Mouse (Mus musculus): Measurements from ENCODE around the gene Scgb3a1. TPM values are rescaled to one million over a fixed set of nuclear protein-coding genes. Genes with fewer than 3 reads are reported as not detected.
A peak's percentile ranks its signal among the peaks of the same experiment; 100 is the strongest.

Scgb3a1 gene
- polyA plus RNA-seq, 1 experiment from 2014 or later, result not detected

DNA sequence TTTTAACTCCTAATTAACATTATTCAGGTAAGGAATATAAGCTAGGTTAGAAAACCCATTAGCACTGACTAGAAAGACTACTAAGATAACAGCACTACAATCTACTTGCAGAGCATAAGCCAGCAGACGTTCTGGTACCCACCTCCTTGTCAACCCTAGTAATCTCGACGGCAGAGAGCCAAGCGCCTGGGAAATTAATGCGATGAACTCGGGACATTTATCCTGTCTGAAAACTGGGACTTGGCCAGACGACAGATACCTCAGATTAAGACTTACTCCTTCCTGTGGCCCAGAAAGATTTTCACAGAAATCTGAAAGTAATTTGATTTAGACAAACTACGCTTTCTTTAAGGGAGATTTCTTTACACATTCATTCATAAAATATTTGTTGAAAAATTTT is 41.4 kb downstream of the Scgb3a1 start:
- H3K36me3 ChIP-seq, result peaks cover 44% of the 10 kb centered on the region

DNA sequence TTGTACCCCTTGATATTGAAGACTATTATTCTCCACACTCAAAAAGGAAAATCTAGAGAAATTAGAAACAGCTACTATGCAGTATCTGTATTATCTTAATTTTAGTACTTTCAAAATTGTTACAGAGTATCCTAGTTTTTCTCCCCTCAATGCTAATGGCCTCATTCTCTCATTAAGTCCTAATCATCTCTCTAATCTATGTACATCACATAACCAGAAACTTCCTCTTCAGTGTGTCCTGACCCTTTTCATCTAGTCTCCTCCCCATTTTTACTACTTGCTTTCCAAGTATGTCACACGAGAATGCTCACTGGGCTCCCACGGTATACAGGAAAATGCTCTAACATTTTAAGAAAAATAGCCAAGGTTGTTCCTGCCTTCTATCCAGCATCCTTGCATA is 44.4 kb downstream of the Scgb3a1 start:
- 0 out of 2 replicates have a peak, but pooled peaks cover 15% of the 10 kb centered on the region for H3K4me1 ChIP-seq
- peaks cover 28% of the 10 kb centered on the region for H3K36me3 ChIP-seq
- 90% methylated on average over 2 of the region's 2 CpGs for WGBS
- no peak overlapping the region for H3K4me2 ChIP-seq (replicated peaks)
- no peaks in the 10 kb centered on the region for H3K9me3 ChIP-seq
- no peak overlapping the region for H3K9ac ChIP-seq
- H3K4me3 ChIP-seq, result no peak overlapping the region
- no peak overlapping the region for H3K27ac ChIP-seq
- H3K27me3 ChIP-seq, result no peaks in the 10 kb centered on the region
- ATAC-seq (ENCODE audit: insufficient number of reproducible peaks, insufficient read depth, low FRiP score, low TSS enrichment), result no peak

More for the DNA sequence above, 41.4 kb downstream of the Scgb3a1 start:
- Histone ChIP-seq H3K4me2 (replicated peaks) (no peak overlapping the region), H3K9me3 (no peaks in the 10 kb centered on the region), H3K9ac (no peak overlapping the region), H3K4me3 (no peak overlapping the region), H3K27ac (no peak overlapping the region), H3K4me1 (0 out of 2 replicates have a peak, but pooled peaks cover 4% of the 10 kb centered on the region), H3K27me3 (no peaks in the 10 kb centered on the region)
- WGBS, result 87% methylated on average over 8 of the region's 8 CpGs
- no peak for ATAC-seq (ENCODE audit: insufficient number of reproducible peaks, insufficient read depth, low FRiP score, low TSS enrichment)

DNA sequence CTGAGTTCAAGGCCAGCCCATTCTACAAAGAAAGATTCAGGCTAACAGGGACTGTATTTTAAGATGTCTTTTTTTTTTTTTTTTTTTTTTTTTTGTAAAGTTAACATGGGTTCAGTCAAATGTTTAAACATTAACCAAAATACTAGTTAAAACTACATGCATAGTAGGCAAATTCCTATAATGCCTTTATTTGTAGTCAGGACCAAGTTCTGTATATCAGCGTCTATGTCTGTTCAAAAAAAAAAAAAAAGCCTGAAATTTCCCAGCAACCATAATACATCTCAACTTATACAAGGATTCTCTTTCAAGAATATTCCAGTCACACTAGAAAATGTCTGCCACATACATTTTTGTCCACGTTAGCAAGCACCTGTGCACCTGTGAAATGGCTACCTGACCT is 47.3 kb downstream of the Scgb3a1 start:
- 71% methylated on average over 2 of the region's 2 CpGs for WGBS
- Histone ChIP-seq H3K4me3 (peak overlapping the region; percentile 95), H3K27ac (no peak overlapping the region), H3K9me3 (no peaks in the 10 kb centered on the region), H3K9ac (peak overlapping the region; percentile 99; the same call in 1 of the 2 replicates), H3K4me2 (replicated peaks) (peak overlapping the region; percentile 71), H3K4me1 (peaks cover 19% of the 10 kb centered on the region; the same call in 1 of the 2 replicates), H3K27me3 (no peaks in the 10 kb centered on the region), H3K36me3 (peaks cover 11% of the 10 kb centered on the region; the same call in 1 of the 2 replicates)
- no peak for ATAC-seq (ENCODE audit: insufficient number of reproducible peaks, insufficient read depth, low FRiP score, low TSS enrichment)

DNA sequence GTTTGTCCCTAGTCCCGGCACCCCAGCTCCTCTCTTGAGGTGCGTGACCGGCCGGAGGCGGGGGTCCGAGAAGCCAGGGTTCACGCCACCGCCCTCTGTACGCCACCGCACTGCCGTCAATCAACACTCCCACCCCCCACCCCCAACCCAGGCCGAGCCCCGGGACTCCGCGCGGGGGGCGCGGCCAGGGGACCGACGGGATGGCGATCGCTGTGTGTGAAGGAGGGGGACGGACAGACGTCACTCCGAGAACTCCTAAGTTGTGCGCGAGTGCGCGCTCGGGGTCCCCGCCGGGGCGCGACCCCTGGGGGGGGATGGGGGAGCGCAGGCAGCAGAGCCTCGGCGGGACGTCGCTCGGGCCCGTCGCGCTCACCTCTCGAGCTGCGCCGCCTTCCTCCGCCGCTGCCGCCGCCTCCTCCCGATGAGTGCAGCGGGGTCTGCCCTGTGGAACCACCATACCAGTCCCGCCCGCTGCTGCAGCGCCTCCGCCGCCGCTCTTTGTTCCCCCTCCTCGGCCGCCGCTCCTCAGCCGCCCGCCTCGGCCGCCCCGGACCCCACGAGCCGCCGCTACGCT is 48.7 kb downstream of the Scgb3a1 start:
- Histone ChIP-seq H3K27ac (peak overlapping the region; percentile 96), H3K27me3 (no peaks in the 10 kb centered on the region), H3K36me3 (peaks cover 3% of the 10 kb centered on the region; the same call in 1 of the 2 replicates), H3K4me2 (replicated peaks) (peak overlapping the region; percentile 71), H3K4me1 (peaks cover 19% of the 10 kb centered on the region; the same call in 1 of the 2 replicates), H3K9me3 (no peaks in the 10 kb centered on the region), H3K4me3 (peak overlapping the region; percentile 95), H3K9ac (peak overlapping the region; percentile 99)
- ATAC-seq (ENCODE audit: insufficient number of reproducible peaks, insufficient read depth, low FRiP score, low TSS enrichment), result peak; percentile 54
- WGBS, result 0% methylated on average over 37 of the region's 70 CpGs

DNA sequence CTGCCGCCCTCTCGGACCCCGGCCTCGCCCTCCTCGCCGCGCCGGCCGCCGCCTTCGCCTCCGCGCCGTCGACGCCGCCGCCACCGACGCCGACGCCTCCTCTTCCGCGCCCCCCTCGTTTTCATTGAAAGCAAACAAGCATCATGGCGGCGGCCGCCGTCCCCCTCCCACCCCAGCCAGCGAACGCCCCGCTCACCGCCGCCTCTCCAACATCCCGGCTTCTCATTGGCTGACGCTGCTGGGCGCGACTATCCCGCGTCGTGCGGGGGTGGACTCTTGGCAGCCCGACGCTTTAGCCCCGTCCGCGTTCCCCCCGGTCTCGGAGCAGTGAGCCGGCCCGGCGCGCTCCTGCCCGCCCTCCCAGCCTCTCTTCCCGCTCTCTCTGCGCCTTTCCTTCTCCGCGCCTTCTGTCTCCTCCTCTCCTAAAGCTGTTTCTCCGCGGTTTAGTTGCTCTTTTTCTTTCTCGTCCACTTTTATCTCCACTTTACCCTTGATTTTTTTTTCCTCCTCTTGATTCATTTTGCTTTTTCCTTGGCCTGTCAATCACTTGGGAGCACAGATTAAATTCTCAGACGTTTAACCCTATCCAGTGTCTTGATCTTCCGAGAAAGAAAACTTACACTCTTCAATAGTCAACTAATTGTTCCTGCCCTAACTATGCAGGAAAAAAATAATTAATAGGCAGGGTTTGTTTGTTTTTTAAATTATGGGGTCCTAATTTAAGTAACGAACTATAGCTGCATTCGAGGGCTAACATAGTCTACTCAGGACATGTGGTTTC is 49.3 kb downstream of the Scgb3a1 start, which contains the start of gene Cnot6:
TSS of gene Cnot6 (minus strand) at position 169 of the 781 bp plus-strand sequence.
- ATAC-seq (ENCODE audit: insufficient number of reproducible peaks, insufficient read depth, low FRiP score, low TSS enrichment), result peak; percentile 95
- H3K9ac ChIP-seq, result peak within 1 kb of the TSS; percentile 99
- peak within 1 kb of the TSS; percentile 96 for H3K27ac ChIP-seq
- 1% methylated on average over 65 of the region's 65 CpGs for WGBS
- no peaks in the 10 kb centered on the region for H3K27me3 ChIP-seq
- H3K4me1 ChIP-seq, result peaks cover 19% of the 10 kb centered on the region; the same call in 1 of the 2 replicates
- peak within 1 kb of the TSS; percentile 95 for H3K4me3 ChIP-seq
- no peaks in the 10 kb centered on the region for H3K9me3 ChIP-seq
- H3K4me2 ChIP-seq (replicated peaks), result peak within 1 kb of the TSS; percentile 71
- peaks cover 3% of the 10 kb centered on the region; the same call in 1 of the 2 replicates for H3K36me3 ChIP-seq

DNA sequence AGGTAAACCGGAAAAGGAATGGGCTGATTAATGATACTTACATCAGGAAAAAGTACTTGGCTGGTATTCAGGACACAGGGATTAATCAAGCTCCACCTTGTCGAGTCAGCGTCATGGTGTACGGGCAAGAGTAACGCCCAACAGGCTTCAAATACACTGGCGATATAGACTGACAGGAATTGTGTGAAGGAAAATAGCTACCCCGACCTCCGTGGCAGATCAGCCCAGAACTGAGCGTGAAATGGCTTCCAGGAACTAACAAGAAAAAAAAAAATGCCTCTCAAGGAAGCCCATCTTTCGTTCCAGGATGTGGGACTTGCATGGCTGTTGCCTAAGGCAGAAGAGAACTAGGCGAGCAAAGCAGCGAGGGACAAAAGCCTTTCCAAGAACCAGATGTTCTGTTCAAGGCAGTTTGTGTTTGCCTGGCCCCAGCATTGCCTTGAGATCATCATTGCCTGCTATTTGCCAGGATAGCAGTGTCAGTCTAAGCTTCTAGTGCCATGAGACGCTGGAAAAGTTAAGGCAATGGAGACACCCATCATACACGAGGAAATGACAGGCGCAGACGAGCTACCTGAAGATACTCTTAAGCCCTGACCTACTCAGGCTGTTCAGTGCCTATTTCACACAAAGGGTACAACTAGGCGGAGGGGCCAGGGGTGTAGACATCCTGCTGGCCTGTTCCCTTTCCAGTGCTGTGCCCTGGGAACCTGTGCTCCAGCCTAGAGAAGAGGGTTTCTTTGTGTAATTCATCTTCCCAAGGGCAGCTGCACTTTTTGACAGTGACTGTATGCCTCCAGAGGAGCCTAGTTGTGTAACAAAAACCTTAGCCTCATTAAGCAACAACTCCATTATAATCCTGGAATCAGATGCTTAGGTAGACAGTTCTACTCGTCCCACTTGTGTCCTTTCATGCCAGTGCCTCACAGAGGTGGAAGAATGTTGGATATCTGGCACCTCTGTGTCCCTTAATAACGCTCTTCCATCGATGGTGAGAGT is 50.2 kb downstream of the Scgb3a1 start:
- peak overlapping the region; percentile 99 for H3K9ac ChIP-seq
- H3K4me3 ChIP-seq, result peak overlapping the region; percentile 95
- peak overlapping the region; percentile 96 for H3K27ac ChIP-seq
- H3K4me2 ChIP-seq (replicated peaks), result peak overlapping the region; percentile 71
- 20% methylated on average over 20 of the region's 20 CpGs for WGBS
- H3K4me1 ChIP-seq, result peaks cover 19% of the 10 kb centered on the region; the same call in 1 of the 2 replicates
- H3K27me3 ChIP-seq, result no peaks in the 10 kb centered on the region
- H3K36me3 ChIP-seq, result no peaks in the 10 kb centered on the region; the same call in 1 of the 2 replicates
- H3K9me3 ChIP-seq, result no peaks in the 10 kb centered on the region
- ATAC-seq (ENCODE audit: insufficient number of reproducible peaks, insufficient read depth, low FRiP score, low TSS enrichment), result peak; percentile 47; the same call in 1 of the 2 replicates

Other genes starting within 250 kb of the Scgb3a1 start
- not detected in 2 replicates for gene Olfr1389, start 240.5 kb upstream of the Scgb3a1 start, polyA plus RNA-seq (2016; fragmentation: Nextera tagmentation; extraction: Ambion mirVana)
- 0.14 and 0.19 TPM in 2 replicates for gene Olfr1388, start 227.0 kb upstream of the Scgb3a1 start, polyA plus RNA-seq (2016; fragmentation: Nextera tagmentation; extraction: Ambion mirVana)
- gene Olfr1387, start 208.3 kb upstream of the Scgb3a1 start, polyA plus RNA-seq (2016; fragmentation: Nextera tagmentation; extraction: Ambion mirVana), result not detected in 2 replicates
- gene Olfr1386, start 198.6 kb upstream of the Scgb3a1 start, polyA plus RNA-seq (2016; fragmentation: Nextera tagmentation; extraction: Ambion mirVana), result not detected in 2 replicates
- not detected in 2 replicates for gene Olfr1385, start 174.5 kb upstream of the Scgb3a1 start, polyA plus RNA-seq (2016; fragmentation: Nextera tagmentation; extraction: Ambion mirVana)
- not detected in 2 replicates for gene Olfr1384, start 156.9 kb upstream of the Scgb3a1 start, polyA plus RNA-seq (2016; fragmentation: Nextera tagmentation; extraction: Ambion mirVana)
- not detected in 2 replicates for gene Olfr1383, start 144.0 kb upstream of the Scgb3a1 start, polyA plus RNA-seq (2016; fragmentation: Nextera tagmentation; extraction: Ambion mirVana)
- gene Olfr1382, start 135.4 kb upstream of the Scgb3a1 start, polyA plus RNA-seq (2016; fragmentation: Nextera tagmentation; extraction: Ambion mirVana), result not detected in 2 replicates
- not detected in 2 replicates for gene Olfr1381, start 120.2 kb upstream of the Scgb3a1 start, polyA plus RNA-seq (2016; fragmentation: Nextera tagmentation; extraction: Ambion mirVana)
- not detected in 2 replicates for gene Olfr1380, start 106.7 kb upstream of the Scgb3a1 start, polyA plus RNA-seq (2016; fragmentation: Nextera tagmentation; extraction: Ambion mirVana)
- 5.1 and 5.4 TPM in 2 replicates for gene Flt4, start 54.3 kb upstream of the Scgb3a1 start, polyA plus RNA-seq (2016; fragmentation: Nextera tagmentation; extraction: Ambion mirVana)
- 85.9 and 90.0 TPM in 2 replicates for gene Cnot6, start 49.1 kb downstream of the Scgb3a1 start, polyA plus RNA-seq (2016; fragmentation: Nextera tagmentation; extraction: Ambion mirVana)
- gene Gfpt2, start 130.6 kb downstream of the Scgb3a1 start, polyA plus RNA-seq (2016; fragmentation: Nextera tagmentation; extraction: Ambion mirVana), result 25.3 and 27.5 TPM in 2 replicates
- 39.3 and 46.2 TPM in 2 replicates for gene Mapk9, start 183.1 kb downstream of the Scgb3a1 start, polyA plus RNA-seq (2016; fragmentation: Nextera tagmentation; extraction: Ambion mirVana)
- gene Rasgef1c, start 238.2 kb downstream of the Scgb3a1 start, polyA plus RNA-seq (2016; fragmentation: Nextera tagmentation; extraction: Ambion mirVana), result 0.26 and 0.46 TPM in 2 replicates

Data from embryonic facial prominence, embryonic 12.5 days (tissue).